Mouse (Mus musculus): Measurements from ENCODE around the gene Mgst2. TPM values are rescaled to one million over a fixed set of nuclear protein-coding genes. Genes with fewer than 3 reads are reported as not detected.

Mgst2 gene
- polyA plus RNA-seq, 1 experiment from 2014 or later, result 0.58 TPM

DNA sequence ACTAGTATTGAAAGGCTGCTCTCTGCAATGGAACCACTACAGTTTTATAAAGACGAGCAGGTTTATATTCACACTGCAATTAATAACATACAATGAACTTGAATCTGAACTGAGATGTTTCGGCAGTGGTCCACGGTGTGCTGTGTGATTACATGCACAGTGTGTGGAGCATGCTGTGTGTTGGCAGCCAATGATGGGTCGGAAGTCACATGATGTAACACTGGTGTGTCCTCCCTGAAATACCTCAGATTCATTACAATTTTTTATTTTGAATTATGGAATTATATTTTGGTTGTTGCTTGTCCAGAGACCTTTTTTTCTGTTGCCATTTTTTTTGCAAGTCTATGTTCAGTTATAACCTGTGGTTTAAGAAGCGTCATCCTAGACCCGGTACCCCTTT lies 22.8 kb upstream of the Mgst2 start:
- no peak for ATAC-seq (ENCODE audit: low FRiP score)
- Histone ChIP-seq H3K9me3 (replicated peaks) (no peaks in the 10 kb centered on the region), H3K4me2 (replicated peaks) (no peak overlapping the region), H3K4me3 (no peak overlapping the region), H3K4me1 (no peaks in the 10 kb centered on the region), H3K27ac (no peak overlapping the region), H3K9ac (no peak overlapping the region), H3K36me3 (no peaks in the 10 kb centered on the region), H3K27me3 (no peaks in the 10 kb centered on the region)
- 88% methylated on average over 6 of the region's 6 CpGs for WGBS

DNA sequence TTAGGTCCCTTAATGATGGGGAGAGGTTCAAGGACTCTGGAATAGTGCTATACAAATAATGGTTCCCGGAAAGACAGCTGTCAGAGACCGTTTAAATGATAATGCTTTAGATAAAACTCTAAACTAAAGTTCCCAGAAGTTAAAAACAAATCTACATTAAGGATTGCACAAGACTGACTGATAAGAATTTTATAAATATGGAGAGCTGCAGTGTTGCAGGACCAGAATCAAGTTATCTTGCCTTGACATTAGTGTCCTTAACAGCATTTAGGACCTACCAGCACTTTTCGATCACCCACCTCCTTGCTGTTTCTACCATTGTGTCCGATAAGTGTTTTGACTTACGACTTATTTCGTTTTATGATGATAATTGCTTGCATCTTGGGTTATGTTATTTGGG lies 21.9 kb upstream of the Mgst2 start:
- no peak for ATAC-seq (ENCODE audit: low FRiP score)
- H3K9me3 ChIP-seq (replicated peaks), result no peaks in the 10 kb centered on the region
- H3K9ac ChIP-seq, result no peak overlapping the region
- H3K4me3 ChIP-seq, result no peak overlapping the region
- no peak overlapping the region for H3K27ac ChIP-seq
- no peaks in the 10 kb centered on the region for H3K36me3 ChIP-seq
- H3K4me1 ChIP-seq, result no peaks in the 10 kb centered on the region
- no peak overlapping the region for H3K4me2 ChIP-seq (replicated peaks)
- 92% methylated on average over 6 of the region's 6 CpGs for WGBS
- no peaks in the 10 kb centered on the region for H3K27me3 ChIP-seq

DNA sequence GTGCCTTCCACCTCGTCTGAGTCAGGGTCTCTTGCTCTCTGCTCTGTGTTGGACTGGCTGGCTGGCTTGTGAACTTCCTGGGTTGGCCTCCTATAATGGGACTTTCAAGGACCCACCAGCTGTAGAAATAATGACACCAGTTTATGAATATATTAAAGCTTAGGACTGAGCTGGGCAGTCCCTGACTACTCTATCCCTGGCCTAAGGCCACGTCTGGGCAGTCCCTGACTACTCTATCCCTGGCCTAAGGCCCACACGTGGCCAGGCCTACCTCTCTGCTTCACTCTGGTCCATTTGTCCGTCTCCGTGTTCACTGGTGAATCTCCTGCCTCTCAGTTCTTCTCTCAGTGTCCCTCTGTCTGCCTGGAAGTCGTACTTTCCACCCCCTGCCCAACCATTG lies 14.7 kb upstream of the Mgst2 start:
- Histone ChIP-seq H3K27ac (no peak overlapping the region), H3K9me3 (replicated peaks) (no peaks in the 10 kb centered on the region), H3K9ac (no peak overlapping the region), H3K27me3 (no peaks in the 10 kb centered on the region), H3K36me3 (no peaks in the 10 kb centered on the region), H3K4me3 (no peak overlapping the region), H3K4me2 (replicated peaks) (no peak overlapping the region), H3K4me1 (no peaks in the 10 kb centered on the region)
- no peak for ATAC-seq (ENCODE audit: low FRiP score)
- 89% methylated on average over 6 of the region's 6 CpGs for WGBS

GRCm38 (mm10) chr3:51646301-51646700 lies 13.9 kb upstream of the Mgst2 start:
- Histone ChIP-seq H3K9me3 (replicated peaks) (no peaks in the 10 kb centered on the region), H3K4me2 (replicated peaks) (no peak overlapping the region), H3K4me1 (no peaks in the 10 kb centered on the region), H3K9ac (no peak overlapping the region), H3K36me3 (no peaks in the 10 kb centered on the region), H3K4me3 (no peak overlapping the region), H3K27me3 (no peaks in the 10 kb centered on the region), H3K27ac (no peak overlapping the region)
- WGBS, result 79% methylated on average over 10 of the region's 10 CpGs
- ATAC-seq (ENCODE audit: low FRiP score), result no peak

GRCm38 (mm10) chr3:51647356-51647755 lies 12.8 kb upstream of the Mgst2 start:
- Histone ChIP-seq H3K27ac (no peak overlapping the region), H3K4me1 (peaks cover 1% of the 10 kb centered on the region), H3K36me3 (no peaks in the 10 kb centered on the region), H3K27me3 (no peaks in the 10 kb centered on the region), H3K4me3 (no peak overlapping the region), H3K9me3 (replicated peaks) (no peaks in the 10 kb centered on the region), H3K4me2 (replicated peaks) (no peak overlapping the region), H3K9ac (no peak overlapping the region)
- no peak for ATAC-seq (ENCODE audit: low FRiP score)
- 80% methylated on average over 4 of the region's 4 CpGs for WGBS

DNA sequence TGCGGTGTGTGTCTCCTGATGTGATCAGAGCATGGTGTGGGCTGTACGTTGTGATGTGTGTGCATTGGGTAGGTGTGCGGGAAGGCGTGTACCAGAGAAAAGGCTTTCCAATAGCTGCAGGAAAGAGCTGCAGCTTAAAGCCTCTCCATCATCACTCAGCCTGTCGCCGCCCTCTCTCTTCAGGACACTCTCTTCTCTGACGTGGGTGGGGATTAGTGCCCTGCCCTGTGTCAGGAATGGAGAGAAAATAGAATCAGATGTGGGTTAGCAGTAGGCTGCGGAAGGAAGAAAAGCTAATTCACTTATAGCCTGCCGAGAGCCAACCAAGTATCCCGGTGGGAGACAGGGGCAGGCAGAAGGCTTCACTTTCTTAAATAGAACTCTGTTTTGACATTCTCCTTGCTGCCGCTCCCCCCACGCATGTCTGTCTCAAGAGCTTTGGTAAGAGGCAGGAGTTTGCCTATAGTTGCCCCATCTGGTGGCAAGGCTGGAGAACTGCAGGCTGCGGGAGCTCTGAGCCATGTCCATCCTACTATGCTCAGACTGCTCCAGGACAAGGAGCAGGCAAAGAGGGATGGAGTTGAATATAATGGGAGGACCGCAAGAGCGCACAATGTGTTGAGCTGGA lies 12.0 kb upstream of the Mgst2 start:
- WGBS, result 39% methylated on average over 15 of the region's 15 CpGs
- H3K36me3 ChIP-seq, result no peaks in the 10 kb centered on the region
- no peak overlapping the region for H3K4me3 ChIP-seq
- H3K4me2 ChIP-seq (replicated peaks), result peak overlapping the region; percentile 31
- peak; percentile 60 for ATAC-seq (ENCODE audit: low FRiP score)
- peaks cover 9% of the 10 kb centered on the region for H3K4me1 ChIP-seq
- no peaks in the 10 kb centered on the region for H3K27me3 ChIP-seq
- no peak overlapping the region for H3K9ac ChIP-seq
- no peak overlapping the region for H3K27ac ChIP-seq
- H3K9me3 ChIP-seq (replicated peaks), result no peaks in the 10 kb centered on the region

DNA sequence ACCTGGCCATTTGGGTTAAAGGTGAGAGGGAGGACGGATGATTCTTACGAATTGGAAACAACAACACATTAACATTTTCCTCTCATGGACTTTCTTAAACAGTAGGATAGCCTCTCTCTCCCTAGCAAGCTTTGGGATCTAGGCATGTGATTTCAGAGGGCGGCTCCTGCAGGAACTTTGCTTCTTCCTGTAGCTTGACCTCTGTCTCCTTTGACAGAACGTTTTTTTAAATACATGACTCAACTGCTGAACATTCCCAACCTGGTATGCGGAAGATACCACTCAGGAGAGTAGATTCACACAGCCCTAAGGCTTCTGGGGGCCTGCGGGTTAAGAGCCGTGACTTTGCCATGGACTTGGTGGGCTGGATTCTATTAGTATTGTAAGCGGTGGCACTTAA lies 10.7 kb upstream of the Mgst2 start:
- H3K9ac ChIP-seq, result no peak overlapping the region
- no peaks in the 10 kb centered on the region for H3K36me3 ChIP-seq
- H3K4me2 ChIP-seq (replicated peaks), result no peak overlapping the region
- H3K27ac ChIP-seq, result no peak overlapping the region
- H3K4me1 ChIP-seq, result peaks cover 9% of the 10 kb centered on the region
- no peak overlapping the region for H3K4me3 ChIP-seq
- no peaks in the 10 kb centered on the region for H3K27me3 ChIP-seq
- ATAC-seq (ENCODE audit: low FRiP score), result no peak
- 79% methylated on average over 8 of the region's 8 CpGs for WGBS
- no peaks in the 10 kb centered on the region for H3K9me3 ChIP-seq (replicated peaks)

DNA sequence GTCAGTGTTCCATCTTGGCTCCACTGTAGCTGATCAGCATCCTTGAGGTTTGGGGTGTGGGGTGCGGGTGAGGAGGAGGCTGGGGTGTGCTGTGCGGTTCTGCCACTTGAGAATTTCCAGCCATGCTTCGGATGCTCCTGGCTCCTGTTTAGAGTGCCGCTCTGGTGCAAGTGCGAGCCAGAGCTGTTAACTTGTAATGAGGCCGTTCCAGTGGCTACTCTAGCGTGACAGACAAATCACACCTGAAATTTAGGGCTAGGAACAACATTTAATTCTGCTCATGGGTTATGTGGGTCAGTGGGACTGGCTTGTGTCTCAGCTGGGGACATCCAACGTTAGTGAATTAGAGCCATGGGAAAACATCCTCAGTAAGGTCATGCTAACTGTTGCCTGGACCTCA lies 10.2 kb upstream of the Mgst2 start:
- ATAC-seq (ENCODE audit: low FRiP score), result no peak
- no peak overlapping the region for H3K27ac ChIP-seq
- H3K4me2 ChIP-seq (replicated peaks), result no peak overlapping the region
- H3K4me3 ChIP-seq, result no peak overlapping the region
- no peaks in the 10 kb centered on the region for H3K36me3 ChIP-seq
- H3K9me3 ChIP-seq (replicated peaks), result no peaks in the 10 kb centered on the region
- H3K4me1 ChIP-seq, result peaks cover 9% of the 10 kb centered on the region
- H3K9ac ChIP-seq, result no peak overlapping the region
- WGBS, result 81% methylated on average over 8 of the region's 8 CpGs
- H3K27me3 ChIP-seq, result no peaks in the 10 kb centered on the region

GRCm38 (mm10) chr3:51651149-51651548 lies 9.0 kb upstream of the Mgst2 start:
- Histone ChIP-seq H3K9ac (no peak overlapping the region), H3K4me3 (no peak overlapping the region), H3K27me3 (no peaks in the 10 kb centered on the region), H3K4me1 (peaks cover 9% of the 10 kb centered on the region), H3K4me2 (replicated peaks) (no peak overlapping the region), H3K36me3 (no peaks in the 10 kb centered on the region), H3K9me3 (replicated peaks) (no peaks in the 10 kb centered on the region), H3K27ac (no peak overlapping the region)
- WGBS, result 72% methylated on average over 2 of the region's 2 CpGs
- ATAC-seq (ENCODE audit: low FRiP score), result peak; percentile 53; the same call in 1 of the 2 replicates

GRCm38 (mm10) chr3:51652292-51652691 lies 7.9 kb upstream of the Mgst2 start:
- Histone ChIP-seq H3K4me1 (peaks cover 9% of the 10 kb centered on the region), H3K9ac (0 out of 2 replicates have a peak overlapping the region, but pooled peaks have one; percentile 24), H3K27ac (peak overlapping the region; percentile 23; the same call in 1 of the 2 replicates), H3K4me3 (no peak overlapping the region), H3K4me2 (replicated peaks) (peak overlapping the region; percentile 42), H3K27me3 (no peaks in the 10 kb centered on the region), H3K36me3 (no peaks in the 10 kb centered on the region), H3K9me3 (replicated peaks) (no peaks in the 10 kb centered on the region)
- peak; percentile 57; the same call in 1 of the 2 replicates for ATAC-seq (ENCODE audit: low FRiP score)
- 5% methylated on average over 9 of the region's 9 CpGs for WGBS

GRCm38 (mm10) chr3:51652701-51653100 lies 7.5 kb upstream of the Mgst2 start:
- H3K27me3 ChIP-seq, result no peaks in the 10 kb centered on the region
- H3K4me3 ChIP-seq, result no peak overlapping the region
- H3K4me1 ChIP-seq, result peaks cover 9% of the 10 kb centered on the region
- H3K9ac ChIP-seq, result 0 out of 2 replicates have a peak overlapping the region, but pooled peaks have one; percentile 24
- no peaks in the 10 kb centered on the region for H3K9me3 ChIP-seq (replicated peaks)
- H3K36me3 ChIP-seq, result no peaks in the 10 kb centered on the region
- WGBS, result 5% methylated on average over 9 of the region's 9 CpGs
- ATAC-seq (ENCODE audit: low FRiP score), result no peak
- H3K27ac ChIP-seq, result peak overlapping the region; percentile 23
- H3K4me2 ChIP-seq (replicated peaks), result peak overlapping the region; percentile 42

DNA sequence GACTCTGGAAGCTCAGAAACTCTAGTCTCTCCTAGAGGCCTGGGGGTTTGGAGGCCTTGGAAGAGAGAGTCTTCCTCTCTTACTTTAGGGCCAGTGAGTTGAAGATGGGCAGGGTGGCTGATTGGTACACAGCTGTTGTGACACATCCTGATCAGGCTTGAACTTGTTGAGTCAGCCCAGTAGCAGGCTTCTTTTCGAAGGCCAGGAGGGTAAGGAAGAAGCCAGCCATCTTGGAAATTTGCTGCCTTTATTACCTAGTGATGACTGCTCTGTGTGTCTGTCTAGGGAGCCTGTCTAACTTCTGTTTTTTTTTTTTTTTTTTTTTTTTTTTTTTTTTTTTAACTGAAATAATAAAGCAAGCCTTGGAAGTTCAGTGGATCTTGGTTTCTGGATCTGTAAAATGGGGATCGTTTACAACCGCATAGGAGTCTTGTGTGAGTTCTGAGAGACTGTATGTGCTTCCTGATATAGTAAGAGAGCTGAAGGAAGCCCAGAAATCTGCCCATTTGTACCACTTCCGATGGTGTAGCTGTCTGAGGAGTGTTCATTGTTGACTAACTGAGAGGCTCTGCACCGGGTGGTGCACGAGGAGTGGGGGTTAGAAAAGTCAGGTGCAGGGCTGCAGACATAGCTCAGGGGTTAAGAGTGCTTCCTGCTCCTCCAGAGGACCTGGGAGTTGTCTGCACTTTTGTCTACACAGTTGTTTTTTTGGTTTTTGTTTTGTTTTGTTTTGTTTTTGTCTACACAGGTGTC lies 5.7 kb upstream of the Mgst2 start:
- Histone ChIP-seq H3K27me3 (no peaks in the 10 kb centered on the region), H3K36me3 (no peaks in the 10 kb centered on the region), H3K27ac (no peak overlapping the region), H3K4me1 (peaks cover 9% of the 10 kb centered on the region), H3K4me2 (replicated peaks) (no peak overlapping the region), H3K4me3 (no peak overlapping the region), H3K9ac (no peak overlapping the region), H3K9me3 (replicated peaks) (no peaks in the 10 kb centered on the region)
- WGBS, result 86% methylated on average over 6 of the region's 6 CpGs
- ATAC-seq (ENCODE audit: low FRiP score), result no peak

DNA sequence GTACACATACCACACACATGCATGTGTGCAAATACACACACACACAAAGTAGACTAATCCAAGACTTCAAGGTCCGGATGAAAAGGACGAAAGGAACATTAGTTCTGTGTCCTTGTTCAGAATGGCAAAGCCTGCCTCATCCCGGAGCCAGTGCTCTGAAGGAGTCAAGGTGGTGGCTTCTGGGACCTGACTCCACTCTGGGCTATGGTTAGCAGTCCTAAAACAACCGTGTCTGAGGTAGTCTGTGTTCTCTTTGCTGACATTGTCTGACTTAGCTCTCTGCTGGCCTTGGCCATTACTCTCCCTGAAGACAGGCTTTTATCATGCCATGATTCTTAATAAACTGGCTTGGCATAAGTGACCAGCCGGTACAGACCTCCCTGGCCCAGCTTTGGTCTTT lies 745 bp upstream of the Mgst2 start:
- ATAC-seq (ENCODE audit: low FRiP score), result no peak
- H3K9me3 ChIP-seq (replicated peaks), result no peaks in the 10 kb centered on the region
- no peak overlapping the region for H3K4me2 ChIP-seq (replicated peaks)
- WGBS, result 85% methylated on average over 5 of the region's 5 CpGs
- H3K27ac ChIP-seq, result no peak overlapping the region
- no peaks in the 10 kb centered on the region for H3K27me3 ChIP-seq
- H3K9ac ChIP-seq, result no peak overlapping the region
- H3K36me3 ChIP-seq, result no peaks in the 10 kb centered on the region
- H3K4me3 ChIP-seq, result no peak overlapping the region
- peaks cover 3% of the 10 kb centered on the region; the same call in 1 of the 2 replicates for H3K4me1 ChIP-seq
